Mouse (Mus musculus) frontal cortex, postnatal 14 days (tissue): Measurements from ENCODE around the gene Adss.
A peak's percentile ranks its signal among the peaks of the same experiment; 100 is the strongest.
"Not testable (repeated sequence)": the region's sequence is repeated elsewhere in the genome, so short reads cannot be mapped to it uniquely, and the experiment has no call there.

Source experiments
- DNase-seq, 2 experiments: peaks; one replicate each; pipeline ENCODE4 v3.0.0; 2022; ENCODE audit warnings: low spot score in 2 of 2

The Adss gene

DNA sequence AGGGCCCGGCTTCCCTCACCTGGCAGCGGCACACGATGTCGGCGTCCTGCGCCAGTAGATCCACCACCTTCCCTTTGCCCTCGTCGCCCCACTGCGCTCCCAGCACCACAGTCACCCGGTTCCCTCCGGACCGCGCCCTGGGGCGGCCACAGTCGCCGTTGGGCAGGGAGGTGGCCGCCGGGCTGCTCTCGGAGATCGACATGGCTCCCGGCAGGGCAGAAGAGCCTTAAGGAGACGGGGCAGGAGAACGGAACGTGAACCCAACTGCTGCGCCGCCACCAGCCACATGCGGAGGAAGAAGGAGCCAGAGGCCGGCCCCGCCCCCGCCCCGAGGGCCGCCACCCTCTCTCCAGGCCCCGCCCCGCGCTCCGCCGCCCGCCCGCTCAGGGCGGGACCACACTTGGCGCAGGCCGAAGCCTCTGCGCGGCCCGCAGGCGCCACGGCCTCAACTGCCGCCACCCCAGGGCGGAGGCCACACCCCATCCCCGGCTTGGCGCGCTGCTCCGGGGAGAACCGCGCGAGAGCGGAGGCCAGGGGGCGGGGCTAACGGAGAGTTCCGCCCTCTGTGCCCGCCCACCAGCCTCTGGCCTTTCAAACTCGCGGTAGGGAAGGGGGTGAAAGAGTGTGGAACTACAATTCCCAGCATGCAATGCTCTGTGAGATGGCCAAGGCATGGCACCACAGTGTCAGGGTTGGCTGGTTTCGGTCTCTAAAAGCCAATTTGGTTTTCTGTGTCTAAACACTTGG, at the start of gene Adss:
Adss (minus strand) TSS at position 319 of the 747 bp plus-strand sequence.
- peak; percentile 95 to 96 for DNase-seq

DNA sequence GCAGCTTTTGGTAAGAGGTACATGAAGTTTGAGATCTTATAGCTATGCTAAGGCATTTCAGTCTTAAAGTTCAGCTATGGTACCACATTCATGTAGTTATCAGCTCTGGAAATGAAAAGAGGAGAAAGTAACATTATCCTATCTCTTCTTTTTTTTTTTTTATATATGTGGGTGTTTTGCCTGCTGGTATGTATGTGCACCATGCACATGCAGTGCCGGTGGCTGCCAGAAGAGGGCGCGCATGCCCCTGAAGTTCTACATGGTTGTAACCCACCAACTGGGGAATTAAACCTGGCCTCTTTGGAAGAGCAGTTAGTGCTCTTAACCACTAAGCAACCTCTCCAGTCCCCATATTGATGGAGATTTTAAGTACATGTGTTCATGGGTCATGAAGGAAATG, 49.5 kb upstream of the Adss start:
- not testable (repeated sequence) for DNase-seq

DNA sequence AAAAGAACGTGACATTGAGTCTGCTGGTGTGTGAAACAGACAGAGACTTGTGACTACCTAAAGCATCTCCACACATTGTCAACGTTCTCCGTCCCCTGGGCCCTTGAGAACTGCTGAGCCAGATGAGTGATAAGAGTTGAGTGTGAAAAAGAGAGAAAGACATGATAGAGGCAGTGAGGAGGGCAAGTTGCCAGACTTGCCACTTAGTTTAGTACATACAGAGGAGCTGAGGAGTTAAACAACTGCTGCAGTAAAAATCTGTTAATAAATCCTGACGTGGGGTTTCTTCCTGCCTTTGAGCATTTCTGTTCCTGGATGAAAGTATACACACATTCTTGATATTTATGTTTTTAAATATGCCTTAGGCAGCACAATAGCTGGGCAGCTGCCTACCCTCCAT, 31.5 kb upstream of the Adss start:
- not testable (repeated sequence) for DNase-seq

DNA sequence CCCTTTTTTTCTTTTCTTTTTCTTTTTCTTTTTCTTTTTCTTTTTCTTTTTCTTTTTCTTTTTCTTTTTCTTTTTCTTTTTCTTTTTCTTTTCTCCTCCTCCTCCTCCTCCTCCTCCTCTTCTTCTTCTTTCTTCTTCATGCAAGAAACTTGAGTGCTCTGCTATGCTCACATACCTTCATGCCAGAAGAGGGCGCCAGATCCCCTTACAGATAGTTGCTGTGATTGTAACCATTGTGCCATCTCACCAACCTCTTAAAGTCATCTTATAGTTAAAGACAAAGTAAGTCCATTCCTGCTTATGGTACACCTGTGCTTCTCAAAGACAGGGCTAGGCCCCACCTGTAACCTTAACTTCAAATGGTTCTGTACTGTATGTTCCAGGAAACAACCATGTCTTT, 10.5 kb upstream of the Adss start:
- not testable (repeated sequence) for DNase-seq

DNA sequence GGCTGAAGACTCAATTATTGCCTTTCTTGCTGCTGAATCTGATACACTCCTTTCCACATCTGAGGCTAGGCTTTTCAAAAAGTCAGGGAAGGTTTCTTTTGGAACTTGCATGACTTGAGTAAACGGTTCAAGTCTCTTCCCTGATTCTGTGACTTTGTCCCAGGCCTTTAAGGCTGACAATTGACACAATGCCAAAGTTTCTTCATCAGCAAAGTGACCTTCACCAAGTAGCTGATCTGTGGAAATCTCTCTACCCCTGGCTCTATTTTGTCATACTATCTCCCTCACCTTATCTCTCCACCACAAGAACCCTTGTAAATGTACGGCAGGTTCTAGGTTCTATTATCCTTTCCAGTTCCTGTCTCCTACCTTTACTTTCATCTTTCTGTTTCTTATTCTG, 7.2 kb upstream of the Adss start:
- DNase-seq, result no peak

DNA sequence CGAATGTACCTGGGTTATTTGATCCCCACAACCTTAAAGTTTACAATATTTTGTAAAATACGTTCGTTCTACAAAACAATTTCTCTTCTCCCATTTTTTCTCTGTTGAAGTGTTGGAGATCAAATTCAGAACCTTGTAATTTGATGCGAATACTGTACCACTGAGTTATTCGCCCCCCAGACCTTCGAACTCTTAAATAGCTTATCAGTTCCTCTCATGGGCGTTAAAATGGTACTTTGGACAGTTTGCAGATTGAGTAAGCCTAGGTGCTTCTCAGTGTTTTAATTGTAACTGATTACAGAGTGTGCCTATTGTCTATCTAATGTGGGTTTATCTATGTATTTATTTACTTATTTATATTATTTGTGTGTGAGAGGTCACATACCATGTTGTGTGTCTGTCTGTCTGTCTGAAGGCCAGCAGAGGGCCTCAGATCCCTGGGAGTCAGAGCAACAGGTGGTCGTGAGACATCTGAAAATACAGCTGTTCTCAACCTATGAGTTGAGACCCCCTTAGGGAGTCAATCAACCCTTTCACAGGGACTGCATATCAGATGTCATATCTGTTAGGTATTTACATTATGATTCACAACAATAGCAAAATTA, 942 bp upstream of the Adss start:
- no peak for DNase-seq

DNA sequence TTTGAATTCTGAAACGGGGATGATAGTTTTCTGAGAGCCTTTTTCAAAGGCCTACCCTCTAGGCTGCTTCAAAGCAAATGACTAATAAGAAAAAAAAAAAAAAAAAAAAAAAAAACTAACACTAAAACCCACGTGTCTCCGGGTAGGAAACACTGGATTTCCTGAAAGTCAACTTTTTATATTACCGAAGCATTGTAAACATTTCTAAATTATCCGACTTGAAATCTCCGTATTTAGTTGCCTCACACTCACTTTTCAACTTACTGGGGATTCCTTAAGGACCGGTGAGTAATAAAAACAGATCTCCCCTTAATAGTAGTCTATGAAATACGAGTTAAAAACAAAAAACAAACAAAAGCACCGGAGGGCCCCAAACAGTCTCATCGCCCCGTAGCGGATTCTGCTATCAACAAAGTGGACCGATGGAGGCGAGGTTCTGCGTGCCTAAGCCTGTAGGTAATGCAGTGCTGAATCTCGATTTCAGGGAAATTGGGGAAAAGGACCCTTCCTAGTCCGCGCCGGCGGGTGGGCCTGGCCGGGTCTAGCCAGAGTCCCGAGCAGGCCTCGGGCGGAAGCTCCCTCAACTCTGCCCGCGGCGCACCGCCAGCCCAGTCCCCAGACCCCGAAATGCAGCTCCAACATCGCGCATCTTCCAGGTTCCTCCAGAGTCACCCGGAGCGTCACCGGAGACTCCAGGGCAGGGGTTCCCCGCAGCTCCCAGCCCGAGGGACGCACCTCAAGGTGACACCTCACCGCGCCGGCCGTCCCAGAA, 704 bp downstream of the Adss start:
- DNase-seq, result peak in 1 of 2 experiments; percentile 54

DNA sequence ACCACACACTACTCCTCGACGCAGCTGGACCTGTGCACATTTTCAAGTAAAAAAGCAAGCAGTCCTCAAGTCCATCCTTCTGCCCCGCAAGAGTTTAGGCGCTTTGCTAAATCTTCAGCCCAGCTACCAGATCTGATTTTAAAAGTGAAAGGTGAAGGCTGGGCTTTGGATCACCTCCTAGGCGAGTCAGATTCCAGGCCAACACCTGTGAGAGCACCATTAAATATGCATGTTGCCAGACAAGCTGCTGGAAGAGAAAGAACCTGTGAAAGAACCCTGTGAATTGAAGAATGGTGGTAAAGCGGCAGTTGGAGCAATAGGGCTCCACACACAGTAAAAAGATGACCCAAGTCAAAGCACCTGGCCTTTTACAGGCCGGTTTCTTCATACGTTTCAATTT, 1.4 kb downstream of the Adss start:
- no peak for DNase-seq

DNA sequence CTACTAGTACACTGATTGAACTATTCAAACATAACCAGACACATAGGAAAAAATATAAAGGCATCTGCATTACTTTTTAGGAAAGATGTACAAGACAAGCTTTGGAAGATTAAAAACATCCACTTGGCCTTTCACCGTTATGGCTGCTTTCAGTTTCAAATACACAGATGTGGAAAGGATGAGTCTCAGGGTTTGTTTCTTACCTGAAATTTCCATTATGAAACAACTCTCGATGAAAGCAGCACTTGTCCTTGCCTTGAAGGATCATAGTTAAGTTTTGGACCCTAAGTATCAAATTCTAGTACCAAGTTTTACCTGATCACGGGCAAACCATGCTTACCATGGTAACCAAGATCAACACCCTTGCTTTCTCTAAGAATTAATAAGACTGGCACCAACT, 3.5 kb downstream of the Adss start:
- DNase-seq, result no peak

DNA sequence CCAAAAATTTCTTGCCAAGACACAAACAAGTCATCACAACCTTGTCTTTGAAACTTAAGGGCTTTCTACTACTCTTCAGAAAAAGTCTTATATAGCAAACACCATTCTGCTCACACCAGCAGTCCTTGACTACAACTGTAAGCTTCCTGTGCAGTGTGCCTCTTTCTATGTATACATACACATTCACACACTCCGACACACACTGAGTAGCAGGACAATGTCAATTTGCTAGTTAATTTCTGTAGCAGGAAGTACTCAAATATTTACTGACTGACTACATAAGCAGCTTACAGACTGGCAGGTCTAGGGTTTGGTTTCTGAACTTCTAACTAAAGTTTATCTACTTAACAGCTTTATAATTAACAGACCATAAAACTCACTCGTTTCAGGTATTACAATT, 18.9 kb downstream of the Adss start:
- DNase-seq, result no peak

DNA sequence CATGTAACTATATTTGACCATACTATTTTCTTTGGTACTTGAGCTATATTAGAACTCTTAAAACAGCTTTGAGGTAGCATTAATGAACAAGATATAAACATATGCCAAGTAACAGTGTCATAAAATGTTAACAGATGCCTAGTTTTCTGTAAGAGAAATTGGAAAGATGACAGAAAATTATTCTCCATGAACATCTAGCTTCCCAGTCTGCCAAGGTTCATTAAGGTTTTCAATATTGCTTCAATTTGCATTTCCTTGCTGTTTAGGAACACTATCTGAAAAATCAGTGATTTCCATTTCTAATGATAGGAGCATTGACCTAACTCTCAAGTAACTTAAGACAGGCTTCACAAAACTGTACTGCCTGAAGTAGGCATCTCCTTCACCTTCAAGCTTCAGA, 27.4 kb downstream of the Adss start:
- no peak for DNase-seq

DNA sequence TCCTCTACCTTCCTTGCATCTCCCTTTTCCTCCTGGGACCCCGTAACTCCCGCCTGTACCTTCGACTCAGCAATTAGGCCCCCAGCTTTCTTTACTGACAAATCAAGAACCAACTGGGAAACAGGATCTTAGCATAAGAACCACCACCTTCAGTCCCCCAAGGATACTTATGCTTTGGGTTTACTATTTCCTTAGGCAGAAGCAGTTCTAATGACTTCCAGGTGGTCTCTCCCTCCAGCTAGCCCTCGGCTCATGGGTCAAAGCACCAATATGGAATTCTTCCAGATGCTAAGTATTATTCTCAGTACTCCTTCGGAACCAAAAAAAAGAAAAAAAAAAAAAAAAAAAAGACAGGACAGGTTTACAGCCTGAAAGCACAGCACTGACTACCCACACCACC, 39.1 kb downstream of the Adss start:
- no peak for DNase-seq

DNA sequence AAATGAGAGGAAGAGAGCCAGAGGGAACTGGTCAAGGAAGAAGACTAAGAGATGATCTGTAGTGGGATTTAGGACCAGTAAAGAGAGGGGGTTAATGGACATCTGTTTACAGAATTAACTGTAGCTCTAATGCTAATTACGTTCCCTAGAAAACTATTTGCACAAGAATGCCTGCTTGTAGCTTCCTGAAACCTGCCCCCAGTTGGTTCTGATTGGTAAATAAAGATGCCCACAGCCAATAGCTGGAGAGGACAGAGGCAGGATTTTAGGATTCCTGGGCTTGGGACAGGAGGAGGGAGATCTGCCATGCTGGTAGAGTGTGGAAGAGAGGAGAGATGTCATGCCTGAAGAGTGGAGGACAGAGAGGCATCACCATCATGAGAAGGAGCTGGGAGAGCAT, 42.8 kb downstream of the Adss start:
- DNase-seq, result no peak

DNA sequence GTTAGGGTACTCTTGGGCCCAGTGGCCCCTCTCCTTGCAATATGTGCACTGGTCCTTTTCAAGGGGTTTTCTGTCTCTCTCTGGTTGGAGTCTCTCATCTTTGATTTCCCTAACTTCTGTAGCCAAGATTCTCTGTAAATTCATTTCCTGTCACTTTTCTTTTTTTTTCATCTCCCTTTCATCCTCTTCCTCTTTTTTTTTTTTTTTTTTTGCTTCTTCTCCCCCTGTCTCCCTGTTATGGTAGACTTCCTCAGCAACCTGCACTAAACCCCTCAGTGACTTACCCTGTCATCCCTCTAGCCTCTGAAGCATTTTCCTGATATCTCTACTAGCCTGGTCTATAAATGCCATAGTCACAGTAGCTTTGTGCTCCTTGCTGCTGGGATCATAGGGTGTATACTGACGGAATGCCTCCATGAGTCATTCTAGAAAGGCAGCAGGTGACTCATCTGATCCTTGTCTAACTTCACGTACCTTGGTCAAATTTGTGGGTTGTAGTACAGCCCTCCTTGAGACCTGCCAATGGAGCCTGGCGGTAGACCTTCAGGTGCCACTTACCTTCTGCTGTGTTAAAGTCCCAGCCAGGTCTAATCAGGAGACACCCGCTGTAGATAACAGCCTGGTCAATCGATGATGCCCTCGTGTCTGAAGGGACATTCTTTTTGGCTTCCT, 48.3 kb downstream of the Adss start:
- no peak for DNase-seq

DNA sequence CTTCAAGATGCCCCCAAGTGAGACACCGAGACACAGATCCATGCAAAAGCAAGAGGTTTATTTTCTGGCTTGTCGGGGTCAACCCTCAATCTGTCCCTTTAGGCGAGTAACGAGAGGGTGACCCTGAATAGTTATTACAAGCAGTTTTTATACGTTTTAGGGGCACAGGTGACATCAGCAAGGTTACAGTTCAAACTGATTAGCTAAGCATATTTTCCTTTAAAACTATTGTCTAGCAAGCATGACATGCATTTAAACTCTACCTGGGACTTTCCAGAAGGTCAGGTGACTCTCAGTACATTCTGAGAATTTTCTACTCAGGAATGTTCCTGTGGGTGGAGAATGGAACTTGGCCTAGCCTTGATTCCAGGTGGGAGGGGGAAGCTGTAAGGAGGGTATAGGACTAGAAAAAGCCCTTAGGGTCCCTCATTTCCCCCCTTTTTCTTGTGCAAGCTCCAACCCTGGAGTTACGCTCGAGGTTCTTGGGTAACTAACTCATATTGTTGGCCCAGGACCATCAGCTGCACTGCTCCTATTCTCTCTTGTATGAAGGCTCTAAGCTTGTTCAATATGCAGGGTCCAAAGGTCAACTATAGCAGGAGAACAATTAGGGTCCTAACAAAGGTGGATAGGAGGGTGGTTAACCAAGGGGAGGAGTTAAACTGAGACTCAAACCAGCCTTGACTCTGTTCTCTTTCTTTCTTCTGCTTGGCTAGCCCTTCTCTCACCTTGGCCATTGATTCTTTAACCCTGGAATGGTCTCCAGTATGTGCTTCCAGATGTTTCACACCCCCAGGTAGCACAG, 51.6 kb downstream of the Adss start:
- no peak for DNase-seq

DNA sequence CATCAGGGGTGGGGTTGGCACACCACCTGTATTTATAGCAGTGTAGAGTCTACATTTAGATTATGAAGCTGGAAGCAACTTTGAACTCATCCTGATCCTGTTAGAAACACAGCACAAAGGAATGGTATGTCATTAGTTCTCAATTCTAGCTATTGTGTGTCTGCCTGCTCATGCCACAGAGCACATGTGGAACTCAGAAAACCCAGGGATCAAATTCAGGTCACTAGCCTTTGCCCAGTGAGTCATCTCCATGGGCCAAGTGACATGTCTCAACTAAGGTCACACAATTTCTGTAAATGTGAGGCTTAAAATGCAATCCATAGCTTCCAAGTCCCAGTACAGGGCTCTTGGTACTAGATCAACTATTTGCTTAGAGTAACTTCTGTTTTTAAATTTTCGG, 54.2 kb downstream of the Adss start:
- DNase-seq, result no peak

DNA sequence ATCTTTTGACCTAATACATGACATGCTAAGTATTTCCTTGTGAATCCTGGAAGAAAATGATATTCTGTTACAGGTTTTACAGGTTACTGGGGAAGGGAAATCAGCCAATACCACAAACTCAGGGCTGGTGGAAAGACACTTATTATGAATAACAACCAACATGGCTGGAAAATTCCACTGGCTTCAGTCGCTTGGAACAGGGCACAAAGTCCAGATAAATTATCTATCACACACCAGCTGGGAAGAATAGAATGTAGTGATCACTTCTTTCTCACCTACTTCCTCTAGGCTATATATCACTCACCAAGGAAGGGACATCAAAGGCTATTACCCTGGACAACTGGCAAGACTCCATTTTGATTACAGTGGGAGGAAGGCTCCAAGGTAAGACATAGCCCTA, 55.6 kb downstream of the Adss start:
- DNase-seq, result no peak

DNA sequence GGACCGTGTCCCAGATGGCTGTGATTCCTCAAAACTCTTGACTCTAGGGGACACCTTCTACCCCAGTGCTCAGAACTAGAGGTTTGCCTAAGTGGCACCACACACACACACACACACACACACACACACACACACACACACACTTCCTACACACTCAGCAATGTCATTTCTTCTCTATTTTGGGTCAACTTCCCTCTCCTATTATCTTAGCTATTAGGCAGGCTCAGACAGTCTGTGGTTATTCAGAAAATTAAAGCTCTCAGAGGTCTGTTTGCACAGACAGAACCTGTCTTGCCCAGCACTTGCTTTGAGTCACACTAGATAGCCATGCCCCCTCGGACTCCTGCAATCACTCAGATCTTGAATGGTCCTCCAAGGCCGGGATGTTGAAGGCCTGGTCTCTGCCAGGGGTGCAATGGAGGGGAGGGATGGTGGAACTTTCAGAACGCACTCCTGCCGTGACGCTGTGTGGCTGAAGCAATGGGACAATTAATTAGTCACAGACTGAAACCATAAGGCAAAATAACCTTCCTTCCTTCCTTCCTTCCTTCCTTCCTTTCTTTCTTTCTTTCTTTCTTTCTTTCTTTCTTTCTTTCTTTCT, 58.7 kb downstream of the Adss start:
- no peak for DNase-seq

DNA sequence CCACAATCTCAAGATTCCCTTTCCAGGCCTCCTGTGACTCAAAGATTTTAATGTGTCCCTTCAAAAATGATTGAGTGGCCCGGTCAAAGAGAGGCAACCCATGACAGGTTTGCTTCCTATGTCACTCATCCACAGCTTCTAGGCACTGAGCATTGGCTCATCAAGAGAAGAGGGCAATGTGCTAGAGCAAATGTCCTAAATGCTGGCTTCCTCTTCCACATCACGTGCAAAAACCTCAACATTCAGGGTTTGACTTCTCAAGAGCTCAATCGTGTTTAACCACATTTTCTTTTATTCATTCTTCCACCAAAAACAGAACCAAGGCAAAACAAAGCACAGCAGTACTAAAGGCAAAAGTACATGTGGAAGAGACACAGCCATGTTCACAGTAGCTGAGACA, 64.3 kb downstream of the Adss start:
- DNase-seq, result no peak

DNA sequence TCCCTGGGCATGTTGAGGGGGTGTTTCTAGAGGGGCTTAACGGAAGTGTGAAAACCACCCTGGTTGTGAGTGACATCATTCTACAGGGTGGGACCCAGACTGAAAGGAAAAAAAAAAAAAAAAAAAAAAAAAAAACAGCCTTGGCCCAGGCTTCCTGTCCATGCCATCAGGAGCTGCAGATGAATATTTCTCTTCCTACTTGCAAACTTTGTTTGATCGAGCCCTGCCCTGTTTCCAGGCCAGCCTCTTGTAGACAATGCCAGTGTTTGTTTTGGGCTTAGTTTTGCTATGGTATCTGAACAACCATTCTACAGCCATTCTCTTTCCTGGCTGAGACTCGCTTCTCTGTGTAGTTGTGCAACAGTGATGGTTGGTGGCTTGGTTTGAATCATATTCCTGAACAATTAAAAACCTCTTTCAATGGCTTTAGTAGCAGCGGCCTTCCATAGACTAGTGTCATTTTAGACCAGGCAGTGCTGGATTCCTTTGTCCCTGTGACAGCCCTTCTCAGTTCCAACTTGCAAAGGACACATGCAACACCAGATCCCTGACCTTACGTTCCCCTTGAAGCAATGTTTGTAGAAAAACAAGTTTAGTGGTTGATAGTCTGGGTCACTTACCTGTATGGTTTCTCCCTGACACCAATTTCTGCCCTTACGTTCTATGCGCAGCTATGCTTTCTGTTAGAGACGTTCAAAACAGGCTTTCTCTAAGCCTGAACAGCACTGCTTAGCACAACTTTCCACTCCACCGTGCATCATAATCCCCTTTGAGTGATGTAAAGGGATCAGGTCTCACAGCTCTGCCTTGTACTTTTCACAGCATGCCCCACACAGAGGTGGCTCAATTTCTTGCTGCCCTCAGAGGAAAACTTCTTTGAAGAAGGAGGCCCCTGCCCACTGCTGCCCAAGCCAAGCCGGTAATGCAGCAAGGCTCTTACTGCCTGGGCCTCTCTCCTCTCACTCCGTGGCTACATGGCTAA, 67.0 kb downstream of the Adss start, which contains the start of gene 1700016C15Rik:
1700016C15Rik (plus strand) TSS at position 772 of the 982 bp plus-strand sequence.
- DNase-seq, result no peak
